Mouse (Mus musculus) cortical plate, adult 2 months (tissue): ENCODE data around the gene Xpr1. TPM values are rescaled to one million over a fixed set of nuclear protein-coding genes. Genes with fewer than 3 reads are reported as not detected.

Experiments
- H3K27ac ChIP-seq: fragments of 200-500 bp; 2 replicates; pipeline ENCODE4 v1.5.1; 2012; ENCODE audit warnings: low read length, control low read depth, inconsistent platforms; ENCODE audit not compliant: insufficient read depth
- H3K4me1 ChIP-seq: fragments of 200-500 bp; 2 replicates; pipeline ENCODE4 v1.6.1; 2011; ENCODE audit warnings: low read length; ENCODE audit not compliant: control insufficient read depth, insufficient read depth
- H3K4me3 ChIP-seq: fragments of 200-500 bp; 2 replicates; pipeline ENCODE4 v1.5.1; 2011; ENCODE audit warnings: mild to moderate bottlenecking, low read length, control low read depth; ENCODE audit not compliant: insufficient read depth
- CTCF ChIP-seq: fragments of 200-500 bp; IDR thresholded peaks from 2 replicates; pipeline ENCODE4 v1.5.1; 2011; ENCODE audit warnings: mild to moderate bottlenecking, control low read depth, low read length; ENCODE audit not compliant: insufficient read depth; ENCODE audit errors: extremely low read depth
- POLR2A ChIP-seq: fragments of 200-500 bp; IDR thresholded peaks from 2 replicates; pipeline ENCODE4 v1.6.1; 2011; ENCODE audit warnings: mild to moderate bottlenecking, low read length, control low read depth; ENCODE audit not compliant: insufficient read depth; ENCODE audit errors: extremely low read depth
- polyA plus RNA-seq: library from polyadenylated mRNA; depleted of rRNA; stranded (reverse); fragments of >200 nt; gene quantifications from 2 replicates; pipeline ENCODE4 v1.2.3, GENCODE M21; 2012; rRNA removed

Xpr1 gene
- polyA plus RNA-seq: 37.6 and 37.9 TPM in 2 replicates

DNA sequence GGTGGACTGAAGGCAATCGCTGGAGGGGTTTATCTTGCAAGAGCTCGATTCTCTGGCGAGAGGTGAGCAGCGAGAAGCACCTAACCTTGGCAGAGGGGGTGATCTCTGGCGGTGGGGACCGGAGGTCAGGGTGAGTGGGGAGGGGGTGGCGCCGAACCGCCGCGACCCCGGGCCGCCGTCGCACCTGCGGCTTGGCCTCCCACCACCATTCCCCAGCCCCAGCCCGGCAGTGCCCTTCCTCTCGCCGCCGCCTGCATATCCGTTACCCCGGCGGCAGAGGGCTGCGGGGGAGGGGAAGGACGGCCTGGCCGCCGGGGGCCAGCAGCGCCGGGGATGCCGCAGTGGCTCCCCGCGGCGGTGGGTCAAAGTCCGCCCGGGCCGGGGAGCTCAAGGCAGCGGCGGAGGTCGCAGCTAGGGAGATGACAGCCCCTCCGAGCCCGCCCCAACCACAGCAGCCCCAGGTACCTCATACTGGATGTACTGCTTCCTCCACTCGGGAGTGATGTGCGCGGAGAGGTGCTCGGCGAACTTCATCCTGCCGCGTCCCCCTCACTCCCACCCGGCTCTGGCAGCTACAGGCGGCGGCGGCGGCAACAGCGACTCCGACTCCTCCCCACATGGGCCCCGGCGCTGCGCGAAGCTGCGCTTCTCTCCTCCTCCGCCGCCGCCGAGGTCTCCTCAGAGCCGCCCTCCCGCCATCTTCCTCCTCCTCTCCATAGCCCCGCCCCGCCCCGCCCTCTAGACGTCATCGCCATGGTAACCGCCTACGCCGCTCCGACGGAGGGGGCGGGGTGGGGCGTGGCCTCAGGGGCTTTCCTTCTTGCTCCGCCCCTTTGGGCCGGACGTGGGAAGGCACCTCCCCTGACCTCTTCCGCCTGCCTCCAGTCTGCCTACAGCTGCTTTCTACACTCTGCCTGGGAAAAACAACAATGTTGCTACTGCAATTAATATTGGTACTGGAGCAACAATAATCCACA is at the start of gene Xpr1:
Xpr1 (minus strand) TSS at position 715 of the 977 bp plus-strand sequence.
- Histone ChIP-seq H3K27ac (peak within 1 kb of the TSS; percentile 77), H3K4me3 (peak within 1 kb of the TSS; percentile 82), H3K4me1 (no peaks in the 10 kb centered on the region)
- TF ChIP-seq POLR2A: peak; percentile 75
- no peak for TF ChIP-seq CTCF

- Histone ChIP-seq H3K4me3 (no peak overlapping the region), H3K27ac (no peak overlapping the region), H3K4me1 (no peaks in the 10 kb centered on the region)
- TF ChIP-seq POLR2A (no peak), CTCF (no peak)
Measured at GRCm38 (mm10) chr1:155463442-155463841, 46.2 kb upstream of the Xpr1 start.

DNA sequence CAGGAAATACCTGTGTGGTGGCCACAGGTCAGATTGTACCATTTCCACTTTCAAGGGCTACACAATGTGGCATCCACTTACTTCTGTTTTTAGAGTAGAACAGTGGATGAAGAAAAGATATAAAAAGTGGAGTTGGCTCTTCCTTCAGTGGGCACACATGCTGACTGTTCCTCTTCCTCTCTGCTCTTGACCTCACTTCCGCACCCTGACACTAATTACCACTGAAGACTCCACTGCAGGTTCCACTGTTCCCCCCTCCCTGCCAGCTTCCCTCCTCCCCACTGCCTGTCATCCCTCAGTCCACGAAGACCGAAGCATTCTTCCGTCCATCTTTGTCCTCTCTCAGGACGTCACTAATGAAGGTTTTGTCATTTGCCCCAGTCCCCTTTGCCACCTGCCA is 45.4 kb upstream of the Xpr1 start:
- Histone ChIP-seq H3K4me3 (no peak overlapping the region), H3K4me1 (no peaks in the 10 kb centered on the region; the same call in 1 of the 2 replicates), H3K27ac (no peak overlapping the region)
- TF ChIP-seq POLR2A: no peak
- TF ChIP-seq CTCF: no peak

GRCm38 (mm10) chr1:155457532-155457931 is 40.3 kb upstream of the Xpr1 start:
- H3K27ac ChIP-seq: no peak overlapping the region
- no peaks in the 10 kb centered on the region; the same call in 1 of the 2 replicates for H3K4me1 ChIP-seq
- TF ChIP-seq CTCF (0 out of 2 replicates have a peak, but pooled peaks have one; percentile 3), POLR2A (no peak)
- no peak overlapping the region for H3K4me3 ChIP-seq

GRCm38 (mm10) chr1:155453180-155453579 is 36.0 kb upstream of the Xpr1 start:
- TF ChIP-seq CTCF (no peak), POLR2A (no peak)
- Histone ChIP-seq H3K4me3 (no peak overlapping the region), H3K27ac (no peak overlapping the region), H3K4me1 (no peaks in the 10 kb centered on the region; the same call in 1 of the 2 replicates)

GRCm38 (mm10) chr1:155448932-155449331 is 31.7 kb upstream of the Xpr1 start:
- no peak for TF ChIP-seq POLR2A
- no peak for TF ChIP-seq CTCF
- no peak overlapping the region for H3K27ac ChIP-seq
- no peaks in the 10 kb centered on the region; the same call in 1 of the 2 replicates for H3K4me1 ChIP-seq
- H3K4me3 ChIP-seq: no peak overlapping the region

- H3K4me3 ChIP-seq: no peak overlapping the region
- H3K4me1 ChIP-seq: no peaks in the 10 kb centered on the region; the same call in 1 of the 2 replicates
- no peak overlapping the region for H3K27ac ChIP-seq
- TF ChIP-seq CTCF (no peak), POLR2A (no peak)
Measured at GRCm38 (mm10) chr1:155447277-155447676, 30.1 kb upstream of the Xpr1 start.

GRCm38 (mm10) chr1:155443115-155443514 is 25.9 kb upstream of the Xpr1 start:
- TF ChIP-seq CTCF (no peak), POLR2A (no peak)
- no peak overlapping the region for H3K4me3 ChIP-seq
- H3K27ac ChIP-seq: no peak overlapping the region
- no peaks in the 10 kb centered on the region for H3K4me1 ChIP-seq

DNA sequence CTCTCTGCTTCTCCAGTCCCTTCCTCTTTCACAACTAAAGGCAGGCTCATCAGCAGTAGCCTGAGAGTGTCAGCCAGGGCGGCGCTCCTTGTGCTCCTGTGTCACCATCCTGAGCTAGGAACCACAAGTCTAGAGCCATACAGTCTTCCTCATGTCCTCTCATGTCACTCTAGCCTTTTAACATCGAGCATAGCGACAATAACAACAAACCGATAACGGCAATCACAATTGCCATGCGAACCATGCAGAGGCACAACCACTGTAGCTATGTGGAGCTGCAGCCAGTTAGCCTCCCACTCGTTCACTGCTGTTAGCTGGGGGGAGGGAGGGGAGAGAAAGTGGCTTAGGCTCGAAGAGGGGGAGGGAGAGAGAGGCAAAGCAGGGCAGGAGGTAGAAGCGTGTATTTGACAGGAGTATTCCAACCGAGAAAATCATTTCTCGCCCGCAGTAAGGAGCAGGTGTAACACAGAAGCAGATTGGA is 25.3 kb upstream of the Xpr1 start:
- TF ChIP-seq POLR2A (no peak), CTCF (no peak)
- Histone ChIP-seq H3K4me3 (no peak overlapping the region), H3K4me1 (no peaks in the 10 kb centered on the region), H3K27ac (no peak overlapping the region)
